Mouse (Mus musculus) heart, postnatal 0 days (tissue): ENCODE results near the gene Snrk.

Source experiments
- CTCF ChIP-seq: IDR thresholded peaks from 2 replicates; pipeline ENCODE4 v1.5.1; 2016; ENCODE audit warnings: antibody characterized with exemption, control low read depth, low read depth
- EP300 ChIP-seq: IDR thresholded peaks from 2 replicates; pipeline ENCODE4 v1.6.1; 2016; ENCODE audit warnings: antibody characterized with exemption, low read depth

GRCm38 (mm10) chr9:122148356-122148755 lies 31.3 kb downstream of the Snrk start:
- TF ChIP-seq EP300: no peak
- no peak for TF ChIP-seq CTCF
